Mouse (Mus musculus): Measurements from ENCODE around the gene 2310011J03Rik. TPM values are rescaled to one million over a fixed set of nuclear protein-coding genes. Genes with fewer than 3 reads are reported as not detected.

2310011J03Rik gene
- polyA plus RNA-seq, 1 experiment = 47.8 TPM

DNA sequence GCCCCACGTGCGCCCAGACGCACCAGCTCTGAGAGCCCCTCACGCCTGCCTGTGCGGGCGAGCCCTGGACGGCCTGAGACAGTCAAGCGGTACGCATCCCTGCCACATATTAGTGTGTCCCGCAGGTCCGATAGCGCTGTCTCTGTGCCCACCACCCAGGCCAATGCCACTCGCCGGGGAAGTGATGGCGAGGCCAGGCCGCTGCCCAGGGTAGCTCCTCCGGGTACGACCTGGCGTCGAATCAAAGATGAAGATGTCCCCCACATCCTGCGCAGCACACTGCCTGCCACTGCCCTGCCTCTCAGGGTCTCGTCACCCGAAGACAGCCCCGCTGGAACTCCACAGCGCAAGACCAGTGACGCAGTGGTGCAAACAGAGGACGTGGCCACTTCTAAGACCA is 5.0 kb downstream of the 2310011J03Rik start:
- 33% methylated on average over 27 of the region's 27 CpGs for WGBS
- TF ChIP-seq CTCF (conservative IDR thresholded peaks at IDR 0.05; ENCODE audit: insufficient read depth, insufficient read length, low read depth, low read length) = no peak
- no peak for TF ChIP-seq POLR2A (IDR thresholded peaks at IDR 0.05; ENCODE audit: low read depth, low read length)
- H3K4me3 ChIP-seq (ENCODE audit: insufficient read depth, low read depth, low read length) = no peak overlapping the region
- no peak overlapping the region for H3K27ac ChIP-seq (ENCODE audit: insufficient read depth, low read depth, low read length)
- H3K27me3 ChIP-seq (replicated peaks; ENCODE audit: control insufficient read depth, insufficient read depth, low read length) = no peaks in the 10 kb centered on the region
- H3K36me3 ChIP-seq (ENCODE audit: control insufficient read depth, insufficient read depth, low read length) = no peaks in the 10 kb centered on the region
- H3K4me1 ChIP-seq (ENCODE audit: control insufficient read depth, insufficient read depth, low read length) = peaks cover 4% of the 10 kb centered on the region; the same call in 1 of the 2 replicates
- no peak for DNase-seq

DNA sequence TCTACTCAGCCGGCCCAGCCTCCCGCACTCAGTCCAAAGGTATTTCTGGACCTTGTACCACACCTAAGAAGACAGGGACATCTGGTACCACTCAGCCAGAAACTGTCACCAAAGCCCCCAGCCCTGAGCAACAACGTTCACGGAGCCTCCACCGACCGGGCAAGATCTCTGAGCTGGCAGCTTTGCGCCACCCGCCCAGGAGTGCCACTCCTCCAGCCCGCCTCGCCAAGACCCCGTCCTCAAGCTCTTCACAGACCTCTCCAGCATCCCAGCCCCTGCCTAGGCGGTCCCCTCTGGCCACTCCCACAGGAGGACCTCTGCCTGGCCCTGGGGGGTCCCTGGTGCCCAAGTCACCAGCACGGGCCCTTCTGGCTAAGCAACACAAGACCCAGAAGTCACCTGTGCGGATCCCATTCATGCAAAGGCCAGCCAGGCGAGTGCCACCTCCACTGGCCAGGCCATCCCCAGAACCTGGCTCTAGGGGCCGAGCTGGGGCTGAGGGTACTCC is 5.8 kb downstream of the 2310011J03Rik start:
- 40% methylated on average over 16 of the region's 16 CpGs for WGBS
- H3K27ac ChIP-seq (ENCODE audit: insufficient read depth, low read depth, low read length) = no peak overlapping the region
- no peak for DNase-seq
- no peaks in the 10 kb centered on the region for H3K27me3 ChIP-seq (replicated peaks; ENCODE audit: control insufficient read depth, insufficient read depth, low read length)
- H3K4me1 ChIP-seq (ENCODE audit: control insufficient read depth, insufficient read depth, low read length) = peaks cover 3% of the 10 kb centered on the region; the same call in 1 of the 2 replicates
- TF ChIP-seq POLR2A (IDR thresholded peaks at IDR 0.05; ENCODE audit: low read depth, low read length) (no peak), CTCF (conservative IDR thresholded peaks at IDR 0.05; ENCODE audit: insufficient read depth, insufficient read length, low read depth, low read length) (no peak)
- no peak overlapping the region for H3K4me3 ChIP-seq (ENCODE audit: insufficient read depth, low read depth, low read length)
- H3K36me3 ChIP-seq (ENCODE audit: control insufficient read depth, insufficient read depth, low read length) = no peaks in the 10 kb centered on the region

- Histone ChIP-seq H3K36me3 (ENCODE audit: control insufficient read depth, insufficient read depth, low read length) (no peaks in the 10 kb centered on the region), H3K27ac (ENCODE audit: insufficient read depth, low read depth, low read length) (no peak overlapping the region), H3K4me3 (ENCODE audit: insufficient read depth, low read depth, low read length) (no peak overlapping the region), H3K27me3 (replicated peaks; ENCODE audit: control insufficient read depth, insufficient read depth, low read length) (no peaks in the 10 kb centered on the region), H3K4me1 (ENCODE audit: control insufficient read depth, insufficient read depth, low read length) (no peaks in the 10 kb centered on the region)
- TF ChIP-seq CTCF (conservative IDR thresholded peaks at IDR 0.05; ENCODE audit: insufficient read depth, insufficient read length, low read depth, low read length) (no peak), POLR2A (IDR thresholded peaks at IDR 0.05; ENCODE audit: low read depth, low read length) (no peak)
- DNase-seq = no peak
- WGBS = 41% methylated on average over 20 of the region's 20 CpGs
Observed at GRCm38 (mm10) chr10:80313627-80314201, 6.6 kb downstream of the 2310011J03Rik start.

DNA sequence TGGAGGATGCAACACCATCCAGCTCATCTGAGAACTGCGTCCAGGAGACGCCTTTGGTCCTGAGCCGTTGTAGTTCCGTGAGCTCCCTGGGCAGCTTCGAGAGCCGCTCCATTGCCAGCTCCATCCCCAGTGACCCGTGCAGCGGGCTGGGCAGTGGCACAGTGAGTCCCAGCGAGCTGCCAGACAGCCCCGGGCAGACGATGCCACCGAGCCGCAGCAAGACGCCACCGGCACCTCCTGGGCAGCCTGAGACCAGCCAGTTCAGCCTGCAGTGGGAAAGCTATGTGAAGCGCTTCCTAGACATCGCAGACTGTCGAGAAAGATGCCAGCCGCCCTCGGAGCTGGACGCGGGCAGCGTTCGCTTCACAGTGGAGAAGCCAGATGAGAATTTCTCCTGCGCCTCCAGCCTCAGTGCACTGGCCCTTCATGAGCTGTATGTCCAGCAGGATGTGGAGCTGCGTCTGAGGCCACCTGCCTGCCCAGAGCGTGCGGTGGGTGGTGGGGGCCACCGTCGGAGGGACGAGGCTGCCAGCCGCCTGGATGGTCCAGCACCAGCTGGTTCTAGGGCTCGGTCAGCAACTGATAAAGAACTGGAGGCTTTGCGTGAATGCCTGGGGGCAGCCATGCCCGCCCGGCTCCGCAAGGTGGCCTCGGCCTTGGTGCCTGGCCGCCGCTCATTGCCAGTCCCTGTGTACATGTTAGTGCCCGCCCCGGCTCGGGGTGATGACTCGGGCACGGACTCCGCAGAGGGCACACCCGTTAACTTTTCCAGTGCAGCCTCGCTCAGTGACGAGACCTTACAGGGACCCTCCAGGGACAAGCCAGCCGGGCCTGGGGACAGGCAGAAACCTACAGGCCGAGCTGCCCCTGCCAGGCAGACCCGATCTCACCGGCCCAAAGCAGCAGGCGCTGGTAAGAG is 7.5 kb downstream of the 2310011J03Rik start:
- Histone ChIP-seq H3K27ac (ENCODE audit: insufficient read depth, low read depth, low read length) (no peak overlapping the region), H3K4me3 (ENCODE audit: insufficient read depth, low read depth, low read length) (no peak overlapping the region), H3K27me3 (replicated peaks; ENCODE audit: control insufficient read depth, insufficient read depth, low read length) (no peaks in the 10 kb centered on the region), H3K4me1 (ENCODE audit: control insufficient read depth, insufficient read depth, low read length) (no peaks in the 10 kb centered on the region), H3K36me3 (ENCODE audit: control insufficient read depth, insufficient read depth, low read length) (no peaks in the 10 kb centered on the region)
- DNase-seq = peak; percentile 23
- TF ChIP-seq POLR2A (IDR thresholded peaks at IDR 0.05; ENCODE audit: low read depth, low read length) (no peak), CTCF (conservative IDR thresholded peaks at IDR 0.05; ENCODE audit: insufficient read depth, insufficient read length, low read depth, low read length) (no peak)
- 54% methylated on average over 54 of the region's 54 CpGs for WGBS

GRCm38 (mm10) chr10:80311560-80311959 is 8.8 kb downstream of the 2310011J03Rik start:
- Histone ChIP-seq H3K27ac (ENCODE audit: insufficient read depth, low read depth, low read length) (no peak overlapping the region), H3K36me3 (ENCODE audit: control insufficient read depth, insufficient read depth, low read length) (no peaks in the 10 kb centered on the region), H3K4me3 (ENCODE audit: insufficient read depth, low read depth, low read length) (no peak overlapping the region), H3K27me3 (replicated peaks; ENCODE audit: control insufficient read depth, insufficient read depth, low read length) (no peaks in the 10 kb centered on the region), H3K4me1 (ENCODE audit: control insufficient read depth, insufficient read depth, low read length) (no peaks in the 10 kb centered on the region)
- DNase-seq = no peak
- 88% methylated on average over 16 of the region's 16 CpGs for WGBS
- TF ChIP-seq CTCF (conservative IDR thresholded peaks at IDR 0.05; ENCODE audit: insufficient read depth, insufficient read length, low read depth, low read length) (no peak), POLR2A (IDR thresholded peaks at IDR 0.05; ENCODE audit: low read depth, low read length) (no peak)

DNA sequence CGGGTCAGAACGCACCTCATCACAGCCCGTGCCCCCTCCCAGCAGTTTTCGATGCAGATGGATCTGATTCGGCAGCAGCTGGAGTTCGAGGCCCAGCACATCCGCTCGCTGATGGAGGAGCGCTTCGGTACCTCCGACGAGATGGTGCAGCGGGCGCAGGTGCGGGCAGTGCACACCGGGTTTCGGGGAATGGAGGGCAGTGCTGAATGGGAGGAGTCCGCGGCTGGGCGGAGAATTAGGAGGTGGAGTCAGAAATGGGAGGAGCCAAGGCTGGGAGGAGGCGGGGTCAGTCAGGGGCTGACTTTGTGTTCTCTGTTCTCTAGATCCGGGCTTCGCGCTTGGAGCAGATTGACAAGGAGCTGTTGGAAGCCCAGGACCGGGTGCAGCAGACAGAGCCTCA is 15.5 kb downstream of the 2310011J03Rik start:
- WGBS = 20% methylated on average over 25 of the region's 25 CpGs
- no peak overlapping the region for H3K27ac ChIP-seq (ENCODE audit: insufficient read depth, low read depth, low read length)
- H3K36me3 ChIP-seq (ENCODE audit: control insufficient read depth, insufficient read depth, low read length) = no peaks in the 10 kb centered on the region
- no peaks in the 10 kb centered on the region for H3K27me3 ChIP-seq (replicated peaks; ENCODE audit: control insufficient read depth, insufficient read depth, low read length)
- peak; percentile 52 for DNase-seq
- TF ChIP-seq POLR2A (IDR thresholded peaks at IDR 0.05; ENCODE audit: low read depth, low read length) (no peak), CTCF (conservative IDR thresholded peaks at IDR 0.05; ENCODE audit: insufficient read depth, insufficient read length, low read depth, low read length) (no peak)
- H3K4me3 ChIP-seq (ENCODE audit: insufficient read depth, low read depth, low read length) = no peak overlapping the region
- H3K4me1 ChIP-seq (ENCODE audit: control insufficient read depth, insufficient read depth, low read length) = peaks cover 3% of the 10 kb centered on the region; the same call in 1 of the 2 replicates

- 37% methylated on average over 12 of the region's 12 CpGs for WGBS
- Histone ChIP-seq H3K27ac (ENCODE audit: insufficient read depth, low read depth, low read length) (no peak overlapping the region), H3K4me1 (ENCODE audit: control insufficient read depth, insufficient read depth, low read length) (peaks cover 3% of the 10 kb centered on the region; the same call in 1 of the 2 replicates), H3K36me3 (ENCODE audit: control insufficient read depth, insufficient read depth, low read length) (no peaks in the 10 kb centered on the region), H3K27me3 (replicated peaks; ENCODE audit: control insufficient read depth, insufficient read depth, low read length) (no peaks in the 10 kb centered on the region), H3K4me3 (ENCODE audit: insufficient read depth, low read depth, low read length) (no peak overlapping the region)
- no peak for DNase-seq
- TF ChIP-seq CTCF (conservative IDR thresholded peaks at IDR 0.05; ENCODE audit: insufficient read depth, insufficient read length, low read depth, low read length) (no peak), POLR2A (IDR thresholded peaks at IDR 0.05; ENCODE audit: low read depth, low read length) (no peak)
Observed at GRCm38 (mm10) chr10:80304458-80304857, 15.9 kb downstream of the 2310011J03Rik start.
